Mouse (Mus musculus): Measurements from ENCODE around the gene A2ml1. TPM values are rescaled to one million over a fixed set of nuclear protein-coding genes. Genes with fewer than 3 reads are reported as not detected.

Gene A2ml1
- polyA plus RNA-seq, 1 experiment, result not detected

GRCm38 (mm10) chr6:128519159-128519558, 62.2 kb downstream of the A2ml1 start:
- H3K4me1 ChIP-seq (ENCODE audit: control insufficient read depth, insufficient read depth, low read length), result no peaks in the 10 kb centered on the region
- no peak for TF ChIP-seq CTCF (IDR thresholded peaks at IDR 0.05; ENCODE audit: control insufficient read depth, insufficient read depth, low read length)
- no peak for TF ChIP-seq POLR2A (IDR thresholded peaks at IDR 0.05; ENCODE audit: borderline replicate concordance, control insufficient read depth, low read depth, low read length)
- no peak overlapping the region for H3K4me3 ChIP-seq (replicated peaks; ENCODE audit: control insufficient read depth, low read depth, low read length)
- no peak overlapping the region for H3K27ac ChIP-seq (ENCODE audit: control insufficient read depth, insufficient read depth, low read depth, low read length, poor library complexity)
- WGBS, result 85% methylated on average over 7 of the region's 7 CpGs

DNA sequence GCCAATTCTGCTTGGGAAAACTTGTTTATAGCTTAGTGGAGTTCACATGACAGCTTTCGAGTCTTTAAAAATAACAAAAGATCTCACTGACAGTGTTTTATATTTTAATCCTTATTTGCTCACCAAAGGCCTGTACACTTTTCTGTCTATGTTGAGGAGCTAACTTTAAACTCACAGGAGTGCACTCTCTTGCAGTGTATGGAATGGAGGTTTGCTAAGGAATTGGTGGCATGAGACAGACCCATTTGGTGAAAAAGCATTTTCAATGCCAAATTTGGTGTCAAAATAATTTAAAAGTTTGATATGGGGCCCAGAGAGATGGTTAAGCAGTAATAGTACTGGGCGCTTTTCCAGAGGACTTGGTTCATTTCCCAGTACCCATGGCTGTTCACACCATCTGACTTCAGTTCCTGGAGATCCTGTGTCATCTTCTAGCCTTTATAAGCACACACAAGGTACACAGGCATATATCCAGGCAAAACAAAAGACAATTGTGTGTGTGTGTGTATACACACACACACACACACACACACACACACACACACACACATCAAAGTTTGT, 75.7 kb downstream of the A2ml1 start:
- no peak for TF ChIP-seq CTCF (IDR thresholded peaks at IDR 0.05; ENCODE audit: control insufficient read depth, insufficient read depth, low read length)
- TF ChIP-seq POLR2A (IDR thresholded peaks at IDR 0.05; ENCODE audit: borderline replicate concordance, control insufficient read depth, low read depth, low read length), result no peak
- WGBS, result 77% methylated on average over 2 of the region's 2 CpGs

DNA sequence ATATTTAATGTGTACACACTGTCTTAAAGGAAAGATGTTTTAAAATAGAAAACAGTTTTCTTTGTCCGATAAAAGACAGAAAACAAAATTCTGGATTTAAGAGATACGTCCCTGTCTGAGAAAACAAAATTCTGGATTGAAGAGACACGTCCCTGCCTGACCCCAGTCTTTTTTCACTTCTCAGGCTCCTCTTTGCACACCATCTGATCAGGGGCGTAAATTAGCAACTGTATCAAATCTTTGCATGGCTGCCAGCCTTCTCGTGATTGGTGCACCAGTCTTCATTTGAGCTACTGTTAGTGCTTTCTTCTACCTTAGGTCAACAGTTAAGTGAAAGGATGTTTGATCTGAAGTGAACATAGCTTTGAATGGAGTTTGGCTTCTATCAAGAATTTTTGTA, 76.7 kb downstream of the A2ml1 start:
- 78% methylated on average over 5 of the region's 5 CpGs for WGBS

More for the DNA sequence above, 75.7 kb downstream of the A2ml1 start:
- Histone ChIP-seq H3K4me1 (ENCODE audit: control insufficient read depth, insufficient read depth, low read length) (no peaks in the 10 kb centered on the region), H3K27ac (ENCODE audit: control insufficient read depth, insufficient read depth, low read depth, low read length, poor library complexity) (no peak overlapping the region), H3K4me3 (replicated peaks; ENCODE audit: control insufficient read depth, low read depth, low read length) (no peak overlapping the region)

DNA sequence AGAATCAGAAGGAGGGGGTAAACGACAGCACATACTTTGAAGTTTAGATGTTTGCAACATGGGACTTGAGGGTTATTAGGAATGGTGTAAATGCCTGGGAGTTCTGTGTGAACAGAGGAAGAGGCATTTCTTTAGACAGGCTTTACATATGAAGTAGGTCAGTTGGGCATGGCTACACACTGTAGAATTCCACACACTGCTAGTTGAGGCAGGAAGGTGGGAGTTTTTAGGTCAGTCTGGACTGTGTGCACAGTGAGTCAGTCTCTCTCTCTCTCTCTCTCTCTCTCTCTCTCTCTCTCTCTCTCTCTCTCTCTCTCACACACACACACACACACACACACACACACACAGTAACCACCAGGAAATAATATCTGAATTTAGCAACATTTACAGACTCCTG, 86.1 kb downstream of the A2ml1 start:
- Histone ChIP-seq H3K27ac (ENCODE audit: control insufficient read depth, insufficient read depth, low read depth, low read length, poor library complexity) (no peak overlapping the region), H3K4me1 (ENCODE audit: control insufficient read depth, insufficient read depth, low read length) (no peaks in the 10 kb centered on the region), H3K4me3 (replicated peaks; ENCODE audit: control insufficient read depth, low read depth, low read length) (no peak overlapping the region)
- 73% methylated on average over 1 of the region's 1 CpGs for WGBS
- TF ChIP-seq CTCF (IDR thresholded peaks at IDR 0.05; ENCODE audit: control insufficient read depth, insufficient read depth, low read length) (no peak), POLR2A (IDR thresholded peaks at IDR 0.05; ENCODE audit: borderline replicate concordance, control insufficient read depth, low read depth, low read length) (no peak)

More for the DNA sequence above, 76.7 kb downstream of the A2ml1 start:
- Histone ChIP-seq H3K4me3 (replicated peaks; ENCODE audit: control insufficient read depth, low read depth, low read length) (no peak overlapping the region), H3K27ac (ENCODE audit: control insufficient read depth, insufficient read depth, low read depth, low read length, poor library complexity) (no peak overlapping the region), H3K4me1 (ENCODE audit: control insufficient read depth, insufficient read depth, low read length) (no peaks in the 10 kb centered on the region)
- TF ChIP-seq CTCF (IDR thresholded peaks at IDR 0.05; ENCODE audit: control insufficient read depth, insufficient read depth, low read length) (no peak), POLR2A (IDR thresholded peaks at IDR 0.05; ENCODE audit: borderline replicate concordance, control insufficient read depth, low read depth, low read length) (no peak)

GRCm38 (mm10) chr6:128494646-128495331, 86.6 kb downstream of the A2ml1 start:
- H3K4me3 ChIP-seq (replicated peaks; ENCODE audit: control insufficient read depth, low read depth, low read length), result no peak overlapping the region
- no peaks in the 10 kb centered on the region for H3K4me1 ChIP-seq (ENCODE audit: control insufficient read depth, insufficient read depth, low read length)
- H3K27ac ChIP-seq (ENCODE audit: control insufficient read depth, insufficient read depth, low read depth, low read length, poor library complexity), result no peak overlapping the region
- 59% methylated on average over 15 of the region's 15 CpGs for WGBS
- TF ChIP-seq POLR2A (IDR thresholded peaks at IDR 0.05; ENCODE audit: borderline replicate concordance, control insufficient read depth, low read depth, low read length) (no peak), CTCF (IDR thresholded peaks at IDR 0.05; ENCODE audit: control insufficient read depth, insufficient read depth, low read length) (no peak)

DNA sequence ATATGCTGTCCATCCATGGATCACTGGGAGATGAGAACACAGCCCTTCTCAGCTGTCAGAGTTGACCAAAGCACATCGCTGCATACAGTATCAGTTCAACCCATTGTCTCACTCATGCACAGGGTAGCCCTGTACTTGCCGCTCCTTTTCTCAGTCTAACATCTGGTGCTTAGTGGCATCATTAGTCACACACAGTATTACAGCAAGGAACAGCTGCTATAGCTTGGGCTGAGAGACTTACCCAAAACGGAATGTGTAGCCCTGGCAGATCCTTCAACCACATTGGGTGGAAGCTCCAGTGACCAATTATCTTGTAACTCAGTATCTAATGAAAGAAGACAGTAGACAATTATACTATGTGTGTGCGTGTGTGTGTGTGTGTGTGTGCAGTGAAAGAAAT, 89.5 kb downstream of the A2ml1 start:
- H3K27ac ChIP-seq (ENCODE audit: control insufficient read depth, insufficient read depth, low read depth, low read length, poor library complexity), result no peak overlapping the region
- 85% methylated on average over 4 of the region's 4 CpGs for WGBS
- H3K4me1 ChIP-seq (ENCODE audit: control insufficient read depth, insufficient read depth, low read length), result no peaks in the 10 kb centered on the region
- H3K4me3 ChIP-seq (replicated peaks; ENCODE audit: control insufficient read depth, low read depth, low read length), result no peak overlapping the region
- TF ChIP-seq CTCF (IDR thresholded peaks at IDR 0.05; ENCODE audit: control insufficient read depth, insufficient read depth, low read length) (no peak), POLR2A (IDR thresholded peaks at IDR 0.05; ENCODE audit: borderline replicate concordance, control insufficient read depth, low read depth, low read length) (no peak)

DNA sequence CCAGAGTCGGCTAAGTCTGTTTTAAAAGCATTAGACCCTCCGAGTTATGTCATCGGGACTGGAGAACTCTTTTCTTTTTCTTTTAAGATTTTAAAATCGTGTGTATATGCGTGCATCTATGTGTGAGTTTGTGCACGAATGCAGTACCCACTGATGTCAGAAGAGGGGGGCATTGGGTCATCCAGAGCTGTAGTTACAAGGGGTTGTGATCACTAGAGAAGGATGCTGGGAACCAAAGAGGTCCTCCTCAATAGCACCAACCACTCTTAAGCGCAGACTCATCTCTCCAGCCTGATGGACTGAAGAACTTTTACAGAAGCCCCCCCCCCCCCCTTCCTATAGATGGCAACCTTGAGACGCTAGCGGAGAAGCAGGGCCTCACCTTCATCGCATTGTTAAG, 91.3 kb downstream of the A2ml1 start:
- TF ChIP-seq CTCF (IDR thresholded peaks at IDR 0.05; ENCODE audit: control insufficient read depth, insufficient read depth, low read length) (no peak), POLR2A (IDR thresholded peaks at IDR 0.05; ENCODE audit: borderline replicate concordance, control insufficient read depth, low read depth, low read length) (no peak)
- Histone ChIP-seq H3K27ac (ENCODE audit: control insufficient read depth, insufficient read depth, low read depth, low read length, poor library complexity) (no peak overlapping the region), H3K4me1 (ENCODE audit: control insufficient read depth, insufficient read depth, low read length) (no peaks in the 10 kb centered on the region), H3K4me3 (replicated peaks; ENCODE audit: control insufficient read depth, low read depth, low read length) (no peak overlapping the region)
- WGBS, result 84% methylated on average over 10 of the region's 10 CpGs

Other genes starting within 250 kb of the A2ml1 start
- 4.3 and 7.1 TPM in 2 replicates for gene Tulp3, start 225.8 kb downstream of the A2ml1 start, polyA plus RNA-seq (2011; ENCODE audit: insufficient read depth, insufficient read length, low replicate concordance, missing spikeins)
- 54.9 and 94.2 TPM in 2 replicates for gene Rhno1, start 218.7 kb downstream of the A2ml1 start, polyA plus RNA-seq (2011; ENCODE audit: insufficient read depth, insufficient read length, low replicate concordance, missing spikeins)
- gene Foxm1, start 218.6 kb downstream of the A2ml1 start, polyA plus RNA-seq (2011; ENCODE audit: insufficient read depth, insufficient read length, low replicate concordance, missing spikeins), result 23.6 and 45.3 TPM in 2 replicates
- not detected in 2 replicates for gene Tex52, start 206.2 kb downstream of the A2ml1 start, polyA plus RNA-seq (2011; ENCODE audit: insufficient read depth, insufficient read length, low replicate concordance, missing spikeins)
- not detected in 2 replicates for gene Gm44596, start 206.1 kb downstream of the A2ml1 start, polyA plus RNA-seq (2011; ENCODE audit: insufficient read depth, insufficient read length, low replicate concordance, missing spikeins)
- gene Nrip2, start 182.3 kb downstream of the A2ml1 start, polyA plus RNA-seq (2011; ENCODE audit: insufficient read depth, insufficient read length, low replicate concordance, missing spikeins), result 1.3 TPM in 1 of 2 replicates, not detected in the other
- 11.4 and 38.0 TPM in 2 replicates for gene Itfg2, start 156.7 kb downstream of the A2ml1 start, polyA plus RNA-seq (2011; ENCODE audit: insufficient read depth, insufficient read length, low replicate concordance, missing spikeins)
- 51.6 and 77.3 TPM in 2 replicates for gene Fkbp4, start 142.9 kb downstream of the A2ml1 start, polyA plus RNA-seq (2011; ENCODE audit: insufficient read depth, insufficient read length, low replicate concordance, missing spikeins)
- 1.1 and 8.5 TPM in 2 replicates for gene Pzp, start 54.9 kb downstream of the A2ml1 start, polyA plus RNA-seq (2011; ENCODE audit: insufficient read depth, insufficient read length, low replicate concordance, missing spikeins)
- gene Klrb1a, start 41.9 kb upstream of the A2ml1 start, polyA plus RNA-seq (2011; ENCODE audit: insufficient read depth, insufficient read length, low replicate concordance, missing spikeins), result not detected in 2 replicates
- gene Clec2h, start 80.8 kb upstream of the A2ml1 start, polyA plus RNA-seq (2011; ENCODE audit: insufficient read depth, insufficient read length, low replicate concordance, missing spikeins), result 0.97 TPM in 1 of 2 replicates, not detected in the other
- gene Klrb1, start 141.5 kb upstream of the A2ml1 start, polyA plus RNA-seq (2011; ENCODE audit: insufficient read depth, insufficient read length, low replicate concordance, missing spikeins), result 1.3 TPM in 1 of 2 replicates, not detected in the other
- gene Klrb1c, start 207.6 kb upstream of the A2ml1 start, polyA plus RNA-seq (2011; ENCODE audit: insufficient read depth, insufficient read length, low replicate concordance, missing spikeins), result 0.77 and 6.6 TPM in 2 replicates
- 2.3 TPM in 1 of 2 replicates, not detected in the other for gene Gm44511, start 244.7 kb upstream of the A2ml1 start, polyA plus RNA-seq (2011; ENCODE audit: insufficient read depth, insufficient read length, low replicate concordance, missing spikeins)
- 0.68 TPM in 1 of 2 replicates, not detected in the other for gene Klrb1b, start 244.7 kb upstream of the A2ml1 start, polyA plus RNA-seq (2011; ENCODE audit: insufficient read depth, insufficient read length, low replicate concordance, missing spikeins)